ENCODE assay signal across 17 mouse cellular contexts in the genomic region with DNA sequence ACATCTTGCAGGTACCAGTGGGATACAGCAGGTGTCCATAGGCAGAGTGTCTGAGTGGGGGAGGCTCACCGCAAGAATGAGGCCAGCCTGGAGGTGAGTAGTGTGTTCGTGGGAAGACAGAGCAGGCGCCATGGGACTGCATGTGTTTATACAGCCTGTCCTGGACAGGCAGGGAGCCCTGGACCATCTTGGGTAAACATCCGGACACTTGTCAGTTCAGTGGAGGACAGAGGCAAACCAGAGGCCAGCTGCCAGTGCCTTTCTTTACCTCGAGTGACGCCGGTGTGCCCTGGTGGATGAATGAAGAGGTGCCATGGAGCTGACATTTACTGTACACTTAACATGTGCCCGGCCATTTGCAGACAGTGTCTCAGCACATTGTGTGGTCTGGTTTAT. TPM values are rescaled to one million over a fixed set of nuclear protein-coding genes. Genes with fewer than 3 reads are reported as not detected.
DNase-seq lines count a peak whose midpoint lies in the region; ATAC-seq and TF ChIP-seq lines count a peak whose summit lies in the region.
"Had no signal": no experiment of that assay in that cellular context is flagged by ENCODE, and none has a peak within 500 bp of the region (broad histone marks: within the 10 kb centered on the region; RNA-seq: fewer than 3 reads in every experiment).

No protein-coding gene starts in this region.

- H3K4me1 ChIP-seq in hindbrain, embryonic 10.5 days (replicated peaks) = peaks cover 72% of the 10 kb centered on the region
- peaks cover 15% of the 10 kb centered on the region for H3K4me1 ChIP-seq in hindbrain, embryonic 11.5 days (replicated peaks; ENCODE audit: control insufficient read depth, insufficient read depth, low read length)
- H3K4me1 ChIP-seq in heart, postnatal 0 days (ENCODE audit: control insufficient read depth, insufficient read depth) = 0 out of 2 replicates have a peak, but pooled peaks cover 5% of the 10 kb centered on the region
- no peaks in the 10 kb centered on the region; the same call in 1 of the 2 replicates for H3K4me1 ChIP-seq in lung, embryonic 14.5 days (ENCODE audit: insufficient read depth)
- peaks cover 36% of the 10 kb centered on the region for H3K4me1 ChIP-seq in forebrain, embryonic 12.5 days

- DNase-seq in hindbrain, embryonic 10.5 days (ENCODE audit: low spot score) = no peak
- DNase-seq in hindbrain, embryonic 11.5 days (ENCODE audit: low spot score) = no peak
- DNase-seq in heart, postnatal 0 days (ENCODE audit: low spot score) = no peak
- peak; percentile 64 for DNase-seq in lung, embryonic 14.5 days
- no peak for DNase-seq in spleen, adult 12 weeks (ENCODE audit: low spot score)
- no peak for DNase-seq in cerebellum, adult 9-10 months
- DNase-seq: cerebellum, adult 2 months; embryo, embryonic 11 days; layer of hippocampus, adult 9-11 months; thymus, postnatal 4 days had no signal

- no peak for TF ChIP-seq EP300 in heart, postnatal 0 days (IDR thresholded peaks at IDR 0.05; ENCODE audit: low read depth)

- no peak overlapping the region for H3K9ac ChIP-seq in hindbrain, embryonic 11.5 days (ENCODE audit: low read depth, low read length)
- H3K9ac ChIP-seq in heart, postnatal 0 days (replicated peaks; ENCODE audit: low read depth, low read length) = no peak overlapping the region
- H3K9ac ChIP-seq in lung, embryonic 14.5 days = no peak overlapping the region
- no peak overlapping the region for H3K9ac ChIP-seq in forebrain, embryonic 12.5 days
- H3K9ac ChIP-seq: neural tube, embryonic 12.5 days had no signal

- peak overlapping the region; percentile 25; the same call in 1 of the 2 replicates for H3K27ac ChIP-seq in hindbrain, embryonic 10.5 days
- H3K27ac ChIP-seq in hindbrain, embryonic 11.5 days (ENCODE audit: low read depth, low read length) = no peak overlapping the region
- H3K27ac ChIP-seq in heart, postnatal 0 days (ENCODE audit: low read depth) = no peak overlapping the region
- no peak overlapping the region for H3K27ac ChIP-seq in lung, embryonic 14.5 days (ENCODE audit: low read depth)
- no peak overlapping the region for H3K27ac ChIP-seq in forebrain, embryonic 12.5 days
- H3K27ac ChIP-seq: hindbrain, postnatal 0 days; kidney, postnatal 0 days; neural tube, embryonic 12.5 days had no signal

- H3K36me3 ChIP-seq in hindbrain, embryonic 10.5 days = no peaks in the 10 kb centered on the region
- H3K36me3 ChIP-seq in hindbrain, embryonic 11.5 days (ENCODE audit: control insufficient read depth, insufficient read depth, low read length) = no peaks in the 10 kb centered on the region
- H3K36me3 ChIP-seq in heart, postnatal 0 days (replicated peaks; ENCODE audit: control insufficient read depth, insufficient read depth, low read length) = no peaks in the 10 kb centered on the region
- no peaks in the 10 kb centered on the region for H3K36me3 ChIP-seq in lung, embryonic 14.5 days (ENCODE audit: insufficient read depth)
- no peaks in the 10 kb centered on the region for H3K36me3 ChIP-seq in forebrain, embryonic 12.5 days (replicated peaks)
- H3K36me3 ChIP-seq: neural tube, embryonic 12.5 days had no signal

- no peak overlapping the region for H3K4me2 ChIP-seq in hindbrain, embryonic 11.5 days (replicated peaks; ENCODE audit: low read depth, low read length)
- H3K4me2 ChIP-seq in heart, postnatal 0 days (ENCODE audit: low read depth, low read length) = no peak overlapping the region
- H3K4me2 ChIP-seq in lung, embryonic 14.5 days = no peak overlapping the region
- no peak overlapping the region for H3K4me2 ChIP-seq in forebrain, embryonic 12.5 days
- H3K4me2 ChIP-seq: neural tube, embryonic 12.5 days had no signal

- no peaks in the 10 kb centered on the region for H3K27me3 ChIP-seq in hindbrain, embryonic 10.5 days (ENCODE audit: insufficient read depth, poor library complexity, severe bottlenecking)
- no peaks in the 10 kb centered on the region for H3K27me3 ChIP-seq in hindbrain, embryonic 11.5 days (ENCODE audit: control insufficient read depth, insufficient read depth, low read length)
- H3K27me3 ChIP-seq in heart, postnatal 0 days (ENCODE audit: control insufficient read depth, insufficient read depth, low read length) = no peaks in the 10 kb centered on the region
- no peaks in the 10 kb centered on the region for H3K27me3 ChIP-seq in lung, embryonic 14.5 days (ENCODE audit: insufficient read depth, low read length)
- no peaks in the 10 kb centered on the region for H3K27me3 ChIP-seq in forebrain, embryonic 12.5 days
- H3K27me3 ChIP-seq: neural tube, embryonic 12.5 days had no signal

- WGBS in hindbrain, embryonic 10.5 days = 71% methylated on average over 8 of the region's 8 CpGs
- WGBS in hindbrain, embryonic 11.5 days = 70% methylated on average over 8 of the region's 8 CpGs
- 59% methylated on average over 8 of the region's 8 CpGs for WGBS in heart, postnatal 0 days
- WGBS in lung, embryonic 14.5 days = 12% methylated on average over 8 of the region's 8 CpGs
- 88% methylated on average over 8 of the region's 8 CpGs for WGBS in forebrain, embryonic 12.5 days

- no peak for TF ChIP-seq CTCF in heart, postnatal 0 days (IDR thresholded peaks at IDR 0.05; ENCODE audit: low read depth)
- peak; percentile 47; the same call in 1 of the 2 replicates for TF ChIP-seq CTCF in lung, embryonic 14.5 days (IDR thresholded peaks at IDR 0.05; ENCODE audit: low read depth)

- no peaks in the 10 kb centered on the region for H3K9me3 ChIP-seq in hindbrain, embryonic 10.5 days
- H3K9me3 ChIP-seq in hindbrain, embryonic 11.5 days (ENCODE audit: control insufficient read depth, low read length) = no peaks in the 10 kb centered on the region
- no peaks in the 10 kb centered on the region for H3K9me3 ChIP-seq in heart, postnatal 0 days (replicated peaks; ENCODE audit: control insufficient read depth, low read length)
- no peaks in the 10 kb centered on the region for H3K9me3 ChIP-seq in lung, embryonic 14.5 days (ENCODE audit: low read depth, low read length)
- H3K9me3 ChIP-seq in forebrain, embryonic 12.5 days = no peaks in the 10 kb centered on the region
- H3K9me3 ChIP-seq: neural tube, embryonic 12.5 days had no signal

- H3K4me3 ChIP-seq in hindbrain, embryonic 10.5 days = no peak overlapping the region
- no peak overlapping the region for H3K4me3 ChIP-seq in hindbrain, embryonic 11.5 days (ENCODE audit: low read depth, low read length)
- no peak overlapping the region for H3K4me3 ChIP-seq in heart, postnatal 0 days (ENCODE audit: low read depth, low read length)
- H3K4me3 ChIP-seq in lung, embryonic 14.5 days (ENCODE audit: low read depth, low read length) = no peak overlapping the region
- H3K4me3 ChIP-seq in forebrain, embryonic 12.5 days (replicated peaks) = no peak overlapping the region
- H3K4me3 ChIP-seq: erythroblast, embryonic 14.5 days; neural tube, embryonic 12.5 days had no signal

- no peak for ATAC-seq in hindbrain, embryonic 11.5 days (ENCODE audit: low FRiP score)
- ATAC-seq in heart, postnatal 0 days (ENCODE audit: insufficient read depth, low read depth) = peak; percentile 39; the same call in 1 of the 2 replicates
- ATAC-seq in lung, embryonic 14.5 days (ENCODE audit: insufficient read depth) = peak; percentile 64; the same call in 1 of the 2 replicates
- ATAC-seq in megakaryocyte-erythroid progenitor cell, adult 5-6 weeks (replicated peaks; ENCODE audit: low FRiP score, low TSS enrichment, poor library complexity, severe bottlenecking) = peak; percentile 32; the same call in 1 of the 2 replicates
- no peak for ATAC-seq in forebrain, embryonic 12.5 days (ENCODE audit: low FRiP score)
- ATAC-seq: hindbrain, postnatal 0 days; midbrain, embryonic 16.5 days had no signal

RNA-seq across cellular contexts. Expression of gene Ece1, which starts 26.0 kb away (rescaled TPM):
- polyA plus RNA-seq in hindbrain, embryonic 10.5 days (2016; fragmentation: Nextera tagmentation; extraction: Ambion mirVana) = 33.7 and 37.6 TPM in 2 replicates
- polyA plus RNA-seq in hindbrain, embryonic 11.5 days (2014; fragmentation: Nextera tagmentation; extraction: Ambion mirVana) = 25.1 and 29.2 TPM in 2 replicates
- total RNA-seq in heart, postnatal 0 days (2014; rRNA removed; ENCODE audit: low replicate concordance) = 140 and 238 TPM in 2 replicates
- 35.4 and 35.7 TPM in 2 replicates for polyA plus RNA-seq in heart, postnatal 0 days (2015; fragmentation: Nextera tagmentation; extraction: Ambion mirVana)
- polyA plus RNA-seq in lung, embryonic 14.5 days (2014; fragmentation: Nextera tagmentation; extraction: Ambion mirVana) = 59.3 and 71.2 TPM in 2 replicates
- total RNA-seq in megakaryocyte-erythroid progenitor cell, adult 5-6 weeks (2014; fragmentation: Nextera tagmentation) = 2.7 and 6.2 TPM in 2 replicates
- total RNA-seq in megakaryocyte-erythroid progenitor cell, adult 5-6 weeks (2017) = 3.3 and 3.8 TPM in 2 replicates
- polyA plus RNA-seq in forebrain, embryonic 12.5 days (2016; fragmentation: Nextera tagmentation; extraction: Ambion mirVana) = 18.3 and 23.4 TPM in 2 replicates

Comparison
In these comparisons a context has a peak if more than half of its experiments do, and no peak if none do; other contexts are left out.
1. ATAC-seq: peak in heart, postnatal 0 days (single experiment), lung, embryonic 14.5 days (single experiment) and megakaryocyte-erythroid progenitor cell, adult 5-6 weeks (single experiment); none in hindbrain, embryonic 11.5 days (single experiment) and forebrain, embryonic 12.5 days (single experiment).